Mouse (Mus musculus) cerebellum, adult 9-11 months (tissue): Measurements from ENCODE around the gene Pja2.
"Not testable (repeated sequence)": the region's sequence is repeated elsewhere in the genome, so short reads cannot be mapped to it uniquely, and the experiment has no call there.

Experiments
- DNase-seq: peaks from one replicate; pipeline ENCODE4 v3.0.0; 2022

The Pja2 gene

GRCm38 (mm10) chr17:64277649-64278212 is 54.0 kb downstream of the Pja2 start:
- no peak for DNase-seq

- DNase-seq, result no peak
Observed at GRCm38 (mm10) chr17:64276666-64277065, 55.0 kb downstream of the Pja2 start.

DNA sequence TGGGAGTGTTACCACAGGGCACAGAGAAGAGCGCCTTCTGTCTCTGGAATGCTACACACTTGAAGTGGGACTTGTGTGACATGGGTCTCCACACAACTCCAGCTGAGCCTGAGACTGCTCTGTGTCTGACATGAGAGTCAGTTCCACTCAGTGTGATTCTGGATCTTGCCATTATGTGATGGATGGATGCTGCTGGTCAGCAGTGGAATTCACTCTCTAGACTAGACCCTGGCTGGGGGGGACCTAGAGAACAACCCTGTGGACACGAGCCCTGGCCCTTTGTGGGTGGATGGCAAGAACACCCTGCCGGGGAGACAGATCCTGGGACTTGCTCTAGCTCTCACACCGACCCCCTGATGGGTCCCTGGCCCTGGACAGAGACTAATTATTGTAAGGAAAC is 56.5 kb downstream of the Pja2 start:
- no peak for DNase-seq

- no peak for DNase-seq
Observed at GRCm38 (mm10) chr17:64274341-64275105, 57.2 kb downstream of the Pja2 start.

GRCm38 (mm10) chr17:64260571-64260970 is 71.1 kb downstream of the Pja2 start:
- DNase-seq, result no peak

DNA sequence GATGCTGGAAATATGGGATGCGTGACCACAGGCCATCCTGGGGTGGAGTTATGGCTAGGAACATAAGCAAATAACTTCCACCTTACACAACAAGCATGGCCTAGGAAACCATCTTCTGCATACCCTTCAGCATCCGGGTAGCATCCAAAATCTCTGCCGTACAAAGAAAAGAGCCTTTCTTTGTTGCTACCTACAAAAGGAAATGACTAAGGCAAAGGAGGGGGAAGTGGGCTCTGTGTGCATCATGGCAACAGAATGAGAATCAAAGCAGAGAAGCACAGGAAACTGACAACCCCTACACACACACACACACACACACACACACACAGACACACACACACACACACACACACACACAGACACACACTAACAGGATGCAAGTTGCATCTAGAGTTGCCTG is 83.5 kb downstream of the Pja2 start:
- no peak for DNase-seq

- no peak for DNase-seq
Observed at GRCm38 (mm10) chr17:64242898-64243297, 88.8 kb downstream of the Pja2 start.

- no peak for DNase-seq
Observed at GRCm38 (mm10) chr17:64242310-64242859, 89.3 kb downstream of the Pja2 start.

DNA sequence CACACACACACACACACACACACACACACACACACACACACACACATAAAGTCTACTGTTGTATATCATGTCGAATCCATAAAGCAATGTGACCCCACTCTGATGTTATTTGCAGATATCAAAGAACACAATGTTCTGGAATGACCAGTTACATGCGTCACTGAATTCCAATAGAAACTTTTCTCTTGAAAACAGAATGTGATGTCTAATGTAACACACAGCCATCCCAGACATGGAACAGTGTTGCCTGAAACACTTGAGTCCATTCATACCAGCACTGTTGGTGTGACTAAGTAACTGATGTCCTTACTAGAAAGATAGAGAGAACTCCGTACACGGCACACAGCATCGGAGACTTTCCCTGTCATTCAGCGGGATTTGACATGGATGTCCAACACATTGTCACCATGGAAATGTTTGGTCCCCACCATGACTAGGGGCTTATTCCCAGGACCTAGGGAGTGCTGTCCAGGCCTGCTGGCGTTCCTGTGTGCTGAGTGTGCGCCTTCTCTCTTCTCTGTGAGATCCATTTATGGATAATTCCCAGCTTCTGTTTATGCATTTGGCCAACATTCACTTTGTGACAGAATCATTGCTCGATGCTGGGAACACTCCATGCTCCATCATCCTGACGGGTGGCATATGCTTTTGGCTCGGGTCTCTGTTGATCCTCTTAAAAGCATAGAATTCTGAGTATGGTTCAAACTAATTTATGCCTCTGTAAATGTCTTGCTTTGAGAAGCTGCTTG is 90.0 kb downstream of the Pja2 start:
- no peak for DNase-seq

- DNase-seq, result no peak
Observed at GRCm38 (mm10) chr17:64232134-64232533, 99.6 kb downstream of the Pja2 start.

GRCm38 (mm10) chr17:64231637-64232036 is 100.1 kb downstream of the Pja2 start:
- DNase-seq, result not testable (repeated sequence)

- no peak for DNase-seq
Observed at GRCm38 (mm10) chr17:64231172-64231571, 100.5 kb downstream of the Pja2 start.
